Mouse (Mus musculus) lung, postnatal 0 days (tissue): Measurements from ENCODE around the gene Rhobtb1.

Source experiments
- CTCF ChIP-seq: IDR thresholded peaks from 2 replicates; pipeline ENCODE4 v1.5.1; 2016; ENCODE audit warnings: antibody characterized with exemption, mild to moderate bottlenecking
- EP300 ChIP-seq: IDR thresholded peaks from 2 replicates; pipeline ENCODE4 v1.6.1; 2016; ENCODE audit warnings: antibody characterized with exemption, mild to moderate bottlenecking, control low read depth

DNA sequence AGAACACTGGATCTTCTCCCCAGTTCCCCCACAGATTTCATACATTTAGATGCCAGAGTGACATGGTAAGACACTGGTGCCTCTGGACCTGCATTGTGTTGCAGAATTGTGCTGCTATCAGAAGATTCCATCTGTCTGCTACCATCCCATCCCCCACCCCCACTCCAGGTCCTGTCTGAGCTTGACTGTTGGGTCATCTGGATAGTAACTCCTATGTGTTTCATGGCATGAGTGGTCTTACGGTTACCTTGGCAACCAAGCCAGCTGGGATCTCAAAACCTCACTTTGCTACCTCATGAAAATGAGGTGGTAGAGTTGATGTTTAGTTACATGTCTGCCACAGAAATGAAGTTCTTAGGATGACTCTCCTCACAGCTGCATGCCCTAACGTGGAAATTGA lies 112.7 kb downstream of the Rhobtb1 start:
- TF ChIP-seq CTCF (no peak), EP300 (no peak)
